Mouse (Mus musculus) hindbrain, embryonic 12.5 days (tissue): Measurements from ENCODE around the gene Olah. TPM values are rescaled to one million over a fixed set of nuclear protein-coding genes. Genes with fewer than 3 reads are reported as not detected.

Experiments used
- ATAC-seq: fragments of 200-750 bp; cut with Nextera tagmentation; 2 replicates; pipeline ENCODE4 v1.8.0; 2017; ENCODE audit warnings: moderate TSS enrichment; ENCODE audit not compliant: low FRiP score
- H3K27ac ChIP-seq: fragments of 300-500 bp; sonication (generic); 2 replicates; pipeline ENCODE4 v1.5.1; 2016; ENCODE audit warnings: mild to moderate bottlenecking
- H3K27me3 ChIP-seq: fragments of 300-500 bp; sonication (generic); 2 replicates; pipeline ENCODE4 v1.6.1; 2016; ENCODE audit warnings: mild to moderate bottlenecking
- H3K36me3 ChIP-seq: fragments of 300-500 bp; sonication (generic); 2 replicates; pipeline ENCODE4 v1.6.1; 2016; ENCODE audit warnings: mild to moderate bottlenecking
- H3K4me1 ChIP-seq: fragments of 300-500 bp; sonication (generic); 2 replicates; pipeline ENCODE4 v1.6.1; 2016
- H3K4me2 ChIP-seq: fragments of 300-500 bp; sonication (generic); replicated peaks from 2 replicates; pipeline ENCODE4 v1.6.1; 2016; ENCODE audit warnings: mild to moderate bottlenecking
- H3K4me3 ChIP-seq: fragments of 300-500 bp; sonication (generic); 2 replicates; pipeline ENCODE4 v1.5.1; 2016; ENCODE audit warnings: mild to moderate bottlenecking
- H3K9ac ChIP-seq: fragments of 300-500 bp; sonication (generic); 2 replicates; pipeline ENCODE4 v1.6.1; 2016; ENCODE audit warnings: mild to moderate bottlenecking, moderate library complexity
- H3K9me3 ChIP-seq: fragments of 300-500 bp; sonication (generic); replicated peaks from 2 replicates; pipeline ENCODE4 v1.6.1; 2016; ENCODE audit warnings: mild to moderate bottlenecking
- WGBS: fragments of 180-500 bp; shearing (Covaris S2); methylation state at CpG from one replicate; pipeline ENCODE4 v1.1.7; 2016; 5-methylcytosine and 5-hydroxymethylcytosine counted together
- polyA plus RNA-seq: library from polyadenylated mRNA; unstranded; fragments of >200 nt; fragmentation: Nextera tagmentation; extraction: Ambion mirVana; gene quantifications from 2 replicates; pipeline ENCODE4 v1.2.1, GENCODE M21; 2016

Gene Olah
- polyA plus RNA-seq, 1 experiment from 2014 or later: not detected

GRCm38 (mm10) chr2:3292170-3292569, 104.8 kb downstream of the Olah start:
- ATAC-seq: no peak
- H3K4me3 ChIP-seq: no peak overlapping the region
- no peak overlapping the region for H3K4me2 ChIP-seq
- WGBS: 96% methylated on average over 1 of the region's 1 CpGs
- H3K4me1 ChIP-seq: no peaks in the 10 kb centered on the region
- H3K27ac ChIP-seq: no peak overlapping the region
- no peaks in the 10 kb centered on the region for H3K9me3 ChIP-seq
- H3K36me3 ChIP-seq: no peaks in the 10 kb centered on the region
- no peaks in the 10 kb centered on the region for H3K27me3 ChIP-seq
- no peak overlapping the region for H3K9ac ChIP-seq

Other genes with a start within 250 kb of the Olah start
- gene Nmt2, start 113.0 kb downstream of the Olah start, polyA plus RNA-seq: 65.0 and 65.3 TPM in 2 replicates
- gene Rpp38, start 64.6 kb downstream of the Olah start, polyA plus RNA-seq: 14.0 and 15.8 TPM in 2 replicates
- 0.48 and 1.2 TPM in 2 replicates for gene Acbd7, start 61.0 kb downstream of the Olah start, polyA plus RNA-seq
- 5.4 and 9.9 TPM in 2 replicates for gene Meig1, start 25.4 kb upstream of the Olah start, polyA plus RNA-seq
- gene Dclre1c, start 26.9 kb upstream of the Olah start, polyA plus RNA-seq: 10.0 and 10.1 TPM in 2 replicates
- 24.2 and 26.9 TPM in 2 replicates for gene Suv39h2, start 77.8 kb upstream of the Olah start, polyA plus RNA-seq
- 10.4 and 10.9 TPM in 2 replicates for gene Gm45902, start 115.6 kb upstream of the Olah start, polyA plus RNA-seq
- gene Hspa14, start 115.6 kb upstream of the Olah start, polyA plus RNA-seq: 79.3 and 83.0 TPM in 2 replicates
- gene Cdnf, start 115.8 kb upstream of the Olah start, polyA plus RNA-seq: 0.14 and 0.28 TPM in 2 replicates
- 48.4 and 57.1 TPM in 2 replicates for gene Fam107b, start 173.3 kb upstream of the Olah start, polyA plus RNA-seq